Mouse (Mus musculus) cerebellum, postnatal 10 days (tissue): ENCODE data around the gene Fam107b.

Experiments
- DNase-seq, 2 experiments: peaks; one replicate each; pipeline ENCODE4 v3.0.0; 2021; ENCODE audit warnings: mixed read lengths in 2 of 2

The Fam107b gene

GRCm38 (mm10) chr2:3740256-3740655 is 170.0 kb downstream of the Fam107b start:
- DNase-seq: peak; percentile 24 to 52

DNA sequence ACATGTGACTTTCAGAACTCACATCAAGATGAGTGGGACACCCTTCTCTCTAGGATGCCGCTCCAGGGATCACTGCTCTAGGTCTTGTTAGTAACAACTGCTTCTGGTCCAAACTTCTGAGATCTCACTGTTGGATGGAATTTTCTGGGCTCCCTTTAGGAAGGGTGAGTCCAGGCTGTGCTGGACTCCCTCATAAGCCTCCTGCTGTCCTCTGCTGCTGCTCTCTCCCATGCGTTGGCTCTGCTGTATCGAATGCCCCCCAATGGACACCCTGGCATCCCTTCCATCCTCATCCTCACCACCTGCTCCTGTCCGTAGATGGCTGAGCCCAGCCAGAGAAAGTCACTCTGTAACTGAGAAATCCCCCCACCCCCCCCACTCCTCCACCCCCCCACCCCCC is 170.4 kb downstream of the Fam107b start:
- peak in 1 of 2 experiments; percentile 47 for DNase-seq

GRCm38 (mm10) chr2:3742519-3742918 is 172.2 kb downstream of the Fam107b start:
- peak in 1 of 2 experiments; percentile 36 for DNase-seq

- no peak for DNase-seq
These were observed 174.8 kb downstream of the Fam107b start for GRCm38 (mm10) chr2:3745041-3745440.

GRCm38 (mm10) chr2:3745910-3746606 is 175.8 kb downstream of the Fam107b start:
- DNase-seq: peak; percentile 58 to 65

GRCm38 (mm10) chr2:3748714-3749503 is 178.6 kb downstream of the Fam107b start:
- DNase-seq: peak; percentile 57 to 68

- no peak for DNase-seq
These were observed 179.3 kb downstream of the Fam107b start for GRCm38 (mm10) chr2:3749504-3750024.

- no peak for DNase-seq
These were observed 179.8 kb downstream of the Fam107b start for GRCm38 (mm10) chr2:3750126-3750525.

- no peak for DNase-seq
These were observed 182.1 kb downstream of the Fam107b start for GRCm38 (mm10) chr2:3752365-3752764.

- peak in 1 of 2 experiments; percentile 1 for DNase-seq
These were observed 182.6 kb downstream of the Fam107b start for GRCm38 (mm10) chr2:3752893-3753292.

- peak in 1 of 2 experiments; percentile 8 for DNase-seq
These were observed 183.5 kb downstream of the Fam107b start for GRCm38 (mm10) chr2:3753749-3754148.

- no peak for DNase-seq
These were observed 185.6 kb downstream of the Fam107b start for GRCm38 (mm10) chr2:3755936-3756335.

DNA sequence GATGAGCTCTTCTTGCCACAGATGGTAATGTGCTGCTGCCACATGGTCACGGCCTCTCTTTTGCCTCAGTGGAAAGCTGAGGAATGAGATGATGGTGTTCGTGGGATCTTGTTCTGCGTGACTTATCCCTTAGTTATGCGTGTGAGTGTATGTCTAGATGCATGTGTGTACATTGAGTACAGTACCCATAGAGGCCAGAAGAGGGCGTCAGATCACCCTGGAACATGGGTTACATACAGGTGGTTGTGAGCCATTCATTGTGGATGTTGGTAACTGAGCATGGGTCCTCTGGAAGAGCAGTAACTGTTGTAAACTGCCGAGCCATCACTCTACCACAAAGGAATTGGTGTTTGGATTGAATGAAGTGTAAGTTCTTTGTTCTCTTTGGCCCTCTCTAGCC is 188.1 kb downstream of the Fam107b start:
- DNase-seq: peak in 1 of 2 experiments; percentile 7

DNA sequence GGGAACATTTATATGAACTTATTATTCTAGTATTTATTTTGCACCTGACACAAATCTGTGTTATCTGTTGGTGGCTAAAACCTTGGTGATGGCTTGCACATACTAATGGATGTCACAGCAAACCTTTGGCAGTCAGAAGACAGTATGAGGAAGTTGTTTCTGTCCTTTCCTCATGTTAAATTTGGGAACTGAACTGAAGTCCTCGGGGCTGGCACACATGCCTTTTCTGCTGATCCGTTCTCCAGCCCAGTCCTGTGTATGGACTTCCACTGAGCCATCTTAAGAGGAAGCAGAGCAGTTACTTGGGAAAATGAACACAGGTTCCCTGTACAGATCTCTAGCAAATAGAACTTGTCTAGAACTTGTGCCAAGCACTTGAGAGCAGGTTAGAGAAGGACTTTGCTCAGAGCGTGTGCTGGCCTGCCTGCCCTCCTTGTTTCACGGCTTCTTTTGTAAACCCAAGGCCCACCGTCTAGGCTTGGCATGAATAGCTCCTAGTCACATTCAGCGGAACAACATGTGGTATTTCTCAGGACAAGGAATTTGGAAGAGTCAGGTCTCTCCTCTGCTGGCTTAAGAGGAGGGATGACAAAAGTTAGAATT is 190.0 kb downstream of the Fam107b start:
- peak in 1 of 2 experiments; percentile 1 for DNase-seq

DNA sequence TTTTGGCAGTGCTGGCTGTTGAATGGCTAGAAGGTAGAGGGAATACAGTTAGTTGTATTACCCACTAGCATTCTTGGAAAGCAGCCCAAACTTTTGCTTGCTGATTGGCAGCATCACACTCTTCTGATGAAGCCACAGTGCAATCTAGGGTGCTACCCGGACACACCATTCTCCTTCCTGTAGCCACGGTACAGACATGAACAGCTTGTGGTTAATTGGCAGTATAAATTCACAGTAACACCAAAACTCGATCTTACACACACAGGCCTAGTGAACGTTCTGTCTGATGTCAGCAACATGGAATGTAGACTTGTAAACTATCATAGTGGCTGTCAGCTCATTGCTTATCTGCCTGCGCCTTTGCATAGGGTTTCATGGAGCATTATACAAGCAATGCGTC is 193.8 kb downstream of the Fam107b start:
- peak; percentile 52 to 65 for DNase-seq

DNA sequence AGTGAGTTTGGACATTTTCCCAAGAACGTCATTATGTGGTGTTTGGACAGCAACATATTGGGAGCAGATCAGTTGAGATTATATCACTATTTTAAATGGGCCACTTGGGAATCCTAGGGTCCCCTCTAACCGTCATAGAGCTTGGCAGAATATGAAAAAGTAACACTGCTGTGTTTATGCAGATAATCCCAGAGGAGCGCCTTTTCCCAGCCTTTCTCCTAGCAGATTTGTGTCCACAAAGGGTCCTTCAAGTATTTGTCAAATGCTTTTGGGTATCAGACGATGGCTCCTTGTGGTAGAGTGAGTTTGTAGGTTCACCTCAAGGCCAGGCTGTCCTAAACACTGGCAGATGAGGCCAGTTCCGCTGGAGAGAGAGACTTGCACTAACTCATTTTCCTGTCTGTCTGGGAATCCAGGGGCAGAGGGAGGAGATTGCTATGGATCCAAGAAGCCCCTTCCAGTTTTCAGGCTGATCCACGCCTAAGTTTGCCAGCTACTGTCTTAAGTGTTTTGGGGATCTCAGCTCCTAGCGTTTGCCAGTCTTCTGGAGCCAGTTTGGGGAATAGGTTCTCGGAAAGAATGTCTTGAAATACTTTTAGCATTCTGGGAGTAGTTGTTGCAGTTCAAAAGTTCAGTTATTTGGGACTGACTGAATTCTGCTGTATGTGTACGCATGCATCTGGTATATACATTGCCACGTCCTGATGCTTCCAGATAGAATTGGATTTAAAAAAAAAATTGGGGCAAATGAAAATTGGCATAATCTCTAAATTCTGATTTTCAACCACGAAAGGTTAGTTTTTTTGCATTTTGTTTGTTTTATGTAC is 195.9 kb downstream of the Fam107b start:
- DNase-seq: no peak

DNA sequence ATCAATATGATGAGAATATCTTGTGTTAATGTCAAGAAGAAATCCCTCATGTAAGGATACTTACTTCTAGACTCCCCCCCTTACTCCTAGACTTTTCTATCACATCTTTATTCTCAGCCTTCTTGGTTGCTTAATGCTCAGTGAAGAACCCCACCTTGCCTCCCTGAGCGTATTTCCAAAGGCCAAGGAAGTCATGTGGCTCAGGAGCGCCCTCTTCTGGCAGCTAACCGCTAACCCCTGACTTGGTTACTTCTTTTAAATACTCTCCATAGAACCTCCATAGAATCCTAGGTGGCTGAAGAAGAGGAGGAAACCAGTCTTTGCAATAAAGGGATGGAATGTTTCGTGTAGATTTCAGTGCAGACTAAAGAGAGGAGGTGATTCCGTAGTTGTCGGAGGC is 199.0 kb downstream of the Fam107b start:
- peak; percentile 89 to 92 for DNase-seq

GRCm38 (mm10) chr2:3769786-3770318 is 199.6 kb downstream of the Fam107b start:
- no peak for DNase-seq

- DNase-seq: no peak
These were observed 200.1 kb downstream of the Fam107b start for GRCm38 (mm10) chr2:3770383-3770782.

DNA sequence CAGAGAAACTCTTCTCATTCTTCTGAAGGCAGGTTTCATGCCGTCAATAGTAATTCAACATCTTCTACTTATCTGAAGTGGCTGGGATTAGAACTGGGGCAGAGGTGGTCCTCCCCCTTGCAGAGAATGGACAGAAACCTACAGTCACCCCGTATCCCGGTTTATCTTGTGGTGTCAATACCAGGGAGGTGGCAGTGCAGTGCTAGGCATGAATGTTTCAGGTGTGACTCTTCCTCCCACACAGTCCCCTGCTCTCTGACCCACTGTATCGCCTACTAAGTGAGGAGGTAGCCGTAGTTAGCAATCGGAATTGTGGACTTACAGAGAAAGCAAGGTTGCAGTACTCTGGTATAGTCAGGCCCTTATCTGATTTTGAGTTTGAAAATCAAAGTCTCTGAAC is 201.2 kb downstream of the Fam107b start:
- DNase-seq: no peak

GRCm38 (mm10) chr2:3773089-3773488 is 202.8 kb downstream of the Fam107b start:
- DNase-seq: peak in 1 of 2 experiments; percentile 61

DNA sequence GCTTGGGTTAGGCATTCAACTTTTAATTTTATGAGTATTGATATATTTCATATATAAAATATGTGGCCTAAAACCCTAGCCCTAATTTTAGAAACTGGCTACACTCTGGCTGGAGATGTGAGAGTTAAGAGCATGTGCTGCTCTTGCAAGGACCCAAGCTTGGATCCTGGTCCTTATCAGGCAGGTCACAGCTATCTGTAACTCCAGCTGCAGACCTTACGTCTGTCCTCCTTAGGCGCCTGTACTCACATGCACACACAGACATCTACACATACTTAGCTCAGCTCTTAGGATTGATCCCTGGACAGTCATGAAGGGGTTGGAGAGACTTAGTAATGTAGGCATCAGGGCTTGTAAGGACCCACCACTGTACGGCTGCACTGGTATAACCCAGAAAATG is 205.3 kb downstream of the Fam107b start:
- DNase-seq: no peak
